Comparison of ENCODE assay signal across 28 mouse cellular contexts in the genomic region with DNA sequence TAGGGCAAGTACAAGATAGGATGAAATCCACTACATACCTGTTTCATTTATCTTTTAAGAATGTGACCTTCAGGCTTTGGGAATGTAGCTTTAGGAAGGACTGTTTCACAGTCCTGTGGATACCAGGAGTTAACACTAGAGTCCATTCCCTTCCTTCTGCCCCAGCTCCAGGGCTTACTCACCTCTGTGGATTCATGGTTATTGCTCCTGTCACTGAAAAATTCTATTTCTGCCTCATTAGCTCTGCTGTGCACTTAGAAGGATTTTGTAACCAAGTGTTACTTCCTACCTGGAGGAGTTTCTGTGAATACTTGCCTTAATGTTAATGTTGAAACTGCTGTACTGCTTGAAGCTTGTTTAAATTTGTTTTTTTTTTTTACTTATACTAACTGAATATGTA.
"Had no signal": no experiment of that assay in that cellular context is flagged by ENCODE, and none has a peak within 500 bp of the region (broad histone marks: within the 10 kb centered on the region; RNA-seq: fewer than 3 reads in every experiment).

No protein-coding gene starts in this region.

- H3K9ac ChIP-seq: embryonic facial prominence, embryonic 12.5 days; embryonic facial prominence, embryonic 13.5 days; embryonic facial prominence, embryonic 15.5 days; forebrain, embryonic 12.5 days; forebrain, embryonic 13.5 days; forebrain, embryonic 15.5 days; forebrain, postnatal 0 days had no signal

- H3K27ac ChIP-seq: embryonic facial prominence, embryonic 10.5 days; embryonic facial prominence, embryonic 12.5 days; embryonic facial prominence, embryonic 13.5 days; embryonic facial prominence, embryonic 15.5 days; forebrain, embryonic 10.5 days; forebrain, embryonic 12.5 days; forebrain, embryonic 13.5 days; forebrain, embryonic 15.5 days; gastrocnemius, adult 2 months had no signal

- H3K9me3 ChIP-seq: embryonic facial prominence, embryonic 10.5 days; embryonic facial prominence, embryonic 12.5 days; embryonic facial prominence, embryonic 13.5 days; embryonic facial prominence, embryonic 15.5 days; forebrain, embryonic 10.5 days; forebrain, embryonic 12.5 days; forebrain, embryonic 13.5 days; forebrain, embryonic 15.5 days had no signal

- H3K4me3 ChIP-seq: embryonic facial prominence, embryonic 10.5 days; embryonic facial prominence, embryonic 12.5 days; embryonic facial prominence, embryonic 13.5 days; embryonic facial prominence, embryonic 15.5 days; erythroblast, embryonic 14.5 days; forebrain, embryonic 10.5 days; forebrain, embryonic 12.5 days; forebrain, embryonic 13.5 days; forebrain, embryonic 15.5 days; gastrocnemius, adult 2 months had no signal

- H3K4me1 ChIP-seq: embryonic facial prominence, embryonic 10.5 days; embryonic facial prominence, embryonic 12.5 days; embryonic facial prominence, embryonic 13.5 days; embryonic facial prominence, embryonic 15.5 days; forebrain, embryonic 10.5 days; forebrain, embryonic 12.5 days; forebrain, embryonic 13.5 days; forebrain, embryonic 15.5 days had no signal

- ATAC-seq: forebrain, embryonic 13.5 days; forebrain, embryonic 14.5 days; forebrain, embryonic 15.5 days; forebrain, embryonic 16.5 days; forebrain, postnatal 0 days had no signal

- H3K4me2 ChIP-seq: embryonic facial prominence, embryonic 12.5 days; embryonic facial prominence, embryonic 13.5 days; embryonic facial prominence, embryonic 15.5 days; forebrain, embryonic 12.5 days; forebrain, embryonic 13.5 days; forebrain, embryonic 15.5 days had no signal

- DNase-seq: cerebellum, adult 2 months; cerebellum, adult 8-10 months; cerebellum, adult 9-10 months; cerebellum, adult 9-11 months; cerebellum, postnatal 10 days; cerebellum, postnatal 14 days; cerebellum, postnatal 25 days; cerebellum, postnatal 36 days; embryo, embryonic 11 days; forebrain, postnatal 0 days; gastrocnemius, adult 2 months; gastrocnemius, postnatal 10 days; gastrocnemius, postnatal 14 days; gastrocnemius, postnatal 25 days; gastrocnemius, postnatal 36 days; heart, adult 11 months; heart, adult 18-20 months had no signal

- H3K36me3 ChIP-seq: embryonic facial prominence, embryonic 10.5 days; embryonic facial prominence, embryonic 12.5 days; embryonic facial prominence, embryonic 13.5 days; embryonic facial prominence, embryonic 15.5 days; forebrain, embryonic 10.5 days; forebrain, embryonic 12.5 days; forebrain, embryonic 15.5 days had no signal

- H3K27me3 ChIP-seq: embryonic facial prominence, embryonic 12.5 days; embryonic facial prominence, embryonic 13.5 days; embryonic facial prominence, embryonic 15.5 days; forebrain, embryonic 12.5 days; forebrain, embryonic 13.5 days; forebrain, embryonic 15.5 days had no signal
